Mouse (Mus musculus): ENCODE results near the gene Mrps23. TPM values are rescaled to one million over a fixed set of nuclear protein-coding genes. Genes with fewer than 3 reads are reported as not detected.

Gene Mrps23
- total RNA-seq, 4 experiments from 2014 or later: 140 to 223 (median 182) TPM

DNA sequence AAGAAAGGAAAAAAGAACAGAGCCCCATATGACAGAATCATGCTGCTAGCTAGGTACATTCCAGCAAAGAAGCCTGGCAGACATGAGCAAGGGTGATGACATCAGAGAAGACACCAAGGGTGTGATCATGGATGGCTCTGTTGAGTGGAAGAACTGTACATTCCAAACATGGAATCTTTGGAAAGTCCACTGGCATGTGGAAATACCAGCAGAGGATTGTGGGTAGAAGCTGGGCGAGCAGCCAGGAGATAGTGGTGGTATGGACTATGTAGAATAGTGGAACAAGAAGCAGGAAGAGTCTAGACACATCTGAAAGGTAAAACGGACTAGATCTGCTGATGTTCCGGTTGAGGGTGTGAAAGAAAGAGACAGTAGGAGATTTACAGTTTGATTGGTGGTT, 46.4 kb downstream of the Mrps23 start:
- DNase-seq: no peak

GRCm38 (mm10) chr11:88251295-88251694, 47.1 kb downstream of the Mrps23 start:
- no peak for DNase-seq

GRCm38 (mm10) chr11:88251972-88252766, 48.0 kb downstream of the Mrps23 start:
- peak; percentile 70 for DNase-seq

DNA sequence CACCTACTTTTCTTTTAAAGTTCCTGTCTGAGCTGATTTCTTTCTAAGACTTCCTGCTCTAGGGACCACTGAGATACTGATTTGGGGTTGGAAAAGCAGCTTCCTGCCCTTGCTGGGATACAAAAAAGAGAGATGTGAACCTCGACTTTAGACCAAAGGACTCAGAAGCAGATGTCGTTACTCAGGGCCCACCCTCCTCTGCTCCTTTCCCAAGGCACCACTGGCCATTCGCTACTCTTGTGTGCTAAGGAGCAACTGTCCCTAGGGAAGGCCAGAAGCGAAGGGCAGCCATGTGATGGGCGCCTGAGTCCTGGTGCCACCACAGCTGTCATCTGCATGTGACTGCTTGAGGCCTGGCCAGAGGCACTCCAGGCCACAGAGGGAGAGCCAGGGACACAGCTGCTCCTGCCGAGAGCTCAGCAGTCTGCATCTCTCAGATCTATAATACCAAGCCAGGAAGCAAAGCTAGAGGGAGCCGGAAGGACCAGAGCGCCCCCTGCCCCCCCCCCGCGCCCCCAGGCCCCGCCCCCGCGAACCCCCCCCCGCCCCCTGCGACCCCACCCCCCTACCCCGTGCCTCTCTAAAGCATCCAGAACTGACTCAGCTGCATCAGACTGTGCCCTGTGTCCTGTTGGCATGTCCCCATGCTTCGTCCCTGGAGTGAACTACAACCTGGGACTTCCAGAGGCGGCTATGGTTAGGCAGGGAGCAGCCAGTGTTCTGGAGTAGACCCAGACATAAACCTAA, 48.8 kb downstream of the Mrps23 start:
- no peak for DNase-seq

- DNase-seq: no peak
Measured at GRCm38 (mm10) chr11:88253514-88254167, 49.5 kb downstream of the Mrps23 start.

GRCm38 (mm10) chr11:88257700-88258099, 53.5 kb downstream of the Mrps23 start:
- DNase-seq: no peak

DNA sequence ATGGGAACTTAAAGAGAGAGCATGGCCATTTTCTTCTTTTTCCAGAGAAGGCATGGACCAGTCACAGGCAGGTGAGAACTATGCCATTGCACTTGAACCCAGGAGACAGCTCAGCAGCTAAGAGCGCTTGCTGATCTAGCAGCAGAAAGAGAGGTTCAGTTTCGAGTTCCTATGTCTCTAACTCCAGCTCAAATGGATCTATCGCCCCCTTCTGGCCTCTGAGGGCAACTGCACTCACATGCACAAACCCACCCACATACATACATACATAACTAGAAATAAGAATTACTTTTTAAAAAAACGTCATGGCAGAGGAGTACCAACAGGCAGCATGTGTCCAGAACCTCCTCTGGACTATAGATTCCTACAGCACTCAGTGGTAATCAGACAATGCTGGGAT, 54.0 kb downstream of the Mrps23 start:
- DNase-seq: no peak

DNA sequence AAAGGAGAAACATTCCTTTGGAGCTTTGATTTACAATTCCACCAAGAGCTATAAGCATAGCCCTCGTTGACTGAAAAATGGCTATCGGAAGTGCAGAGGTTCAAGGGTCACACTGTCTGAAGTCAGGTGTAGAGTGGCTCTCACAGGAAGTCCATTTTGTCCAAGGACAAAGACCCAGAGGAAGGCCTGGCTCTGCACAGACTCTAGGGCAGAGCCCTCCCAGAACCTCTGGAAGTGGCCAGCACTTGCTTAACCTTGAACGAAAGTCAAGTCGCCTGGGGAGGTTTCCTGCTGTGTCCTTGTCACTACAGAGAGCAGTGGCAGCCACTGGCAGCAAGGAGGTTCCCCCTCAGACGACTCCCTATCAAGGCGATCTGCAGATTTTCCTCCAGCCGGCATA, 56.3 kb downstream of the Mrps23 start:
- DNase-seq: no peak

Other genes with a start within 250 kb of the Mrps23 start
- gene Dynll2, start 216.9 kb upstream of the Mrps23 start, total RNA-seq (2022): 100 to 1,000 TPM; 271 to 301 (median 294) TPM
- 100 to 1,000 TPM; 230 to 311 (median 252) TPM for gene Srsf1, start 157.0 kb upstream of the Mrps23 start, total RNA-seq (2022)
- 10 to 100 TPM; 42.1 to 71.0 (median 59.4) TPM for gene Vezf1, start 136.1 kb upstream of the Mrps23 start, total RNA-seq (2022)
- gene Cuedc1, start 106.3 kb upstream of the Mrps23 start, total RNA-seq (2022): 100 to 1,000 TPM in 2 of 4 experiments, 10 to 100 TPM in 2; 46.1 to 114 (median 84.3) TPM
- gene Ccdc182, start 89.7 kb downstream of the Mrps23 start, total RNA-seq (2022): under 1 TPM in 1 of 4 experiments, not detected in 3; 0.40 TPM